Mouse (Mus musculus) T-cell, adult 2 months (primary cell): Measurements from ENCODE around the gene Snip1.

ENCODE experiments used
- DNase-seq: peaks from one replicate; pipeline ENCODE4 v3.0.0; 2022; ENCODE audit warnings: low spot score

The Snip1 gene

GRCm38 (mm10) chr4:125099458-125099857 is 33.0 kb downstream of the Snip1 start:
- DNase-seq = peak; percentile 77

- no peak for DNase-seq
These were observed 34.9 kb downstream of the Snip1 start for GRCm38 (mm10) chr4:125101334-125101733.

GRCm38 (mm10) chr4:125105354-125105753 is 38.9 kb downstream of the Snip1 start:
- no peak for DNase-seq

DNA sequence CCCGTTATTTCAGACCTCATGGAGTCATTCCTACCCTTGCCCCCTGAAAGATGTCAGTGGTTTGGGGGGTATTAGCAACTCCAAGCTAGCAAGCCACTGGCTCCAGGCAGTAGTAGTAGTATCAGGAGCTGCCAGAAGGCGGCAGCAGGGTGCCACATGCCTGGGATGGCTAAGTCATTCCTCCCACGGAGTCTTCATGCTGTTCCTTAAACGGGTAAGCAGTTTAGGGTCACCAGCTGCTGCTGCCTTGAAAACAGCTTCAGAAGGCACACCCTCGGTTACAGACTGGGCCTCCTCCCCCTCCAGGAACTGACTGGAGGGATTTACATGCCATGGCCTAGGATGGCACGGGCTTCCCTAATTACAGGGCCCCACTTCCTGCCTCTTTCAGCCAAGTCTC is 48.2 kb downstream of the Snip1 start:
- peak; percentile 77 for DNase-seq

GRCm38 (mm10) chr4:125115081-125115480 is 48.6 kb downstream of the Snip1 start:
- no peak for DNase-seq

DNA sequence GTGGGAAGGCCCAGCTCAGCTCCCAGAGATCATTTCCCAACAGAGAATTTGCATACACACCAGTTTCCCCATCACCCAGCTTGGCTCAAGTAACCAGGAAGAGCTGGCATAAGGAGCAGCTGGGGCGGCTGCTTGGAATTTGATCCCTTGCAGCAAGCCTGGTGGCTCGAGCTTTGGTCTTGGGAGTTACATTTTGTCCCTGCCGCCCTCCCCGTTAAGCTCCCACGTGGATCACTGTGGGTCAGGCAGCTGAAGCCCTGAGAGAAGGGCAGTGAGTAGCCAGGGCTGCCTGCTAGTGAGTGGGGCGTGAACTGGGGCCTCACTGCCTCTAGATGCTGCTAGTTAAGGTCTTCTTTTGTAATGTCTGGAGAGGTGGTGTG is 49.2 kb downstream of the Snip1 start:
- DNase-seq = no peak

- no peak for DNase-seq
These were observed 49.8 kb downstream of the Snip1 start for GRCm38 (mm10) chr4:125116090-125116861.

- DNase-seq = no peak
These were observed 50.5 kb downstream of the Snip1 start for GRCm38 (mm10) chr4:125116929-125117328.

- no peak for DNase-seq
These were observed 51.4 kb downstream of the Snip1 start for GRCm38 (mm10) chr4:125117902-125118320.

- DNase-seq = no peak
These were observed 52.6 kb downstream of the Snip1 start for GRCm38 (mm10) chr4:125119070-125119469.

GRCm38 (mm10) chr4:125119721-125120120 is 53.2 kb downstream of the Snip1 start:
- no peak for DNase-seq

DNA sequence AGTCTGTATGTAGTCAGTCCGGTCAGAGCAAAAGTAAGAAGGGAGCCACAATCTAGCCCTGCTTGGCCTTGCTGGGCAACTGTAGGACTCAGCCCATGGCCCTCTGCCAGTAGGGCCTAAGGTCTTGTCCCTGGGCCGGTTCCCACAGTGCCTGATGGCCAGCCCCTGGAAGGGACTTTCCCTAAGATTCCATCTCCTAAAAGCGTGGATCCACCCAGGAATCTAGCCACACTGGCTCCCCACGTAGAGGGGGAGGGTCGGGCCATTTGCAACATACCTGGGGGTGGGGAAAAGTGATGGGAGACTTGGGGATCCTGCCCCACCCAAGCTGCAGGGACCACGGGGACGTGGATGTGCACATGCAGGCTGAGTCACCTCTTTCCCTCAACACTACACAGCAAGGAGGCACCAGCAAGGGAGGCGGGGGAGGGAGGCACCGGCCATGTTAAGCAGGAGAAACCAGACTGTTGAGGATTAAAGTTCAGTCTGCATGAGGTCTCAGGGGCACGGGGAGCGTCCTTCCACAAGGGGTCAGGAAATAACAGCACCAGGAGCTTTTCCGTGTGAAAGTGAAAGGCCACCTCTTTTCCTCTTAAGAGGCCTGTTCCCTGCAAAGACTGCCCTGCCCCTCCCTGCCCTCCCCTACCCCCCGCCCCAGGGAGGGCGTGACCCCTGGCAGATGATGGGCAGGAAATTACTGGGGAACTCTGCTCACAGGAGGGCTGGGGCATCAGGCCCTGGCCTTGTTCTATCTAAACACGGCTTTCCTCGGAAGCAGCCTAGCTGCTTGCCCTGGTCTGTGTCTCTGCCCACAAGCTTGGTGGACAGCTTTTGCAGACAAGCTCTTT is 56.2 kb downstream of the Snip1 start:
- peak; percentile 42 for DNase-seq

GRCm38 (mm10) chr4:125123279-125123671 is 56.8 kb downstream of the Snip1 start:
- peak; percentile 68 for DNase-seq
